Mouse (Mus musculus): ENCODE data around the gene Ccdc12. TPM values are rescaled to one million over a fixed set of nuclear protein-coding genes. Genes with fewer than 3 reads are reported as not detected.

The Ccdc12 gene
- polyA plus RNA-seq, 1 experiment from 2014 or later = 113 TPM

- H3K4me1 ChIP-seq (replicated peaks; ENCODE audit: control insufficient read depth, insufficient read depth, low read length) = no peaks in the 10 kb centered on the region
- no peaks in the 10 kb centered on the region for H3K36me3 ChIP-seq (ENCODE audit: control insufficient read depth, insufficient read depth)
- H3K9ac ChIP-seq (replicated peaks; ENCODE audit: low read depth, low read length) = no peak overlapping the region
- H3K9me3 ChIP-seq (ENCODE audit: control insufficient read depth, low read length) = no peaks in the 10 kb centered on the region
- no peak for ATAC-seq
- H3K27me3 ChIP-seq (replicated peaks; ENCODE audit: control insufficient read depth, insufficient read depth, low read length) = no peaks in the 10 kb centered on the region
- 66% methylated on average over 5 of the region's 5 CpGs for WGBS
- no peak overlapping the region for H3K4me2 ChIP-seq (ENCODE audit: low read length)
- H3K27ac ChIP-seq (ENCODE audit: low read length) = no peak overlapping the region
- H3K4me3 ChIP-seq (replicated peaks; ENCODE audit: low read length) = no peak overlapping the region
These were observed 13.3 kb upstream of the Ccdc12 start for GRCm38 (mm10) chr9:110642812-110643524.

DNA sequence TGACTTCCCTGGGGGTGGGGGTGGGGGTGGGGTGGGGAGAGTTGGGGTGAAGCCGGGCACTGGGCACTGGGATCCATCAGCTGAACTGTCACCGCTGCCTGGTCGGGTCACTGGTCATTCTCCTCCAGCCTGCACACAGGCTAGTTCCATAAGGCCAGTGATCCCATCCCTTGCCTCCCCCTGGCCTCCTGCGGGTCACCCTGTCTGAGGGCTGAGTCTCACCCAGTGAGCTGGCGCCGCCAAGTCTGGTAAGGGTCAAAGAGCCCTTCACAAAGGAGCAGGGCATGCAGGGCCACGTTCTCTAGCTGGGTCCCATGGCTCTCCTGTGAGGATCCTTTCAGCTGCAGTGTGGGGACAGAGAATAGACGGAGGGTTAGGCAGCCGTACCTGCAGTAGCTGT is 12.5 kb upstream of the Ccdc12 start:
- WGBS = 72% methylated on average over 9 of the region's 9 CpGs
- H3K9ac ChIP-seq (replicated peaks; ENCODE audit: low read depth, low read length) = no peak overlapping the region
- no peaks in the 10 kb centered on the region for H3K9me3 ChIP-seq (ENCODE audit: control insufficient read depth, low read length)
- no peaks in the 10 kb centered on the region for H3K36me3 ChIP-seq (ENCODE audit: control insufficient read depth, insufficient read depth)
- no peak overlapping the region for H3K4me3 ChIP-seq (replicated peaks; ENCODE audit: low read length)
- no peaks in the 10 kb centered on the region for H3K27me3 ChIP-seq (replicated peaks; ENCODE audit: control insufficient read depth, insufficient read depth, low read length)
- no peak overlapping the region for H3K4me2 ChIP-seq (ENCODE audit: low read length)
- H3K27ac ChIP-seq (ENCODE audit: low read length) = no peak overlapping the region
- H3K4me1 ChIP-seq (replicated peaks; ENCODE audit: control insufficient read depth, insufficient read depth, low read length) = no peaks in the 10 kb centered on the region
- ATAC-seq = no peak

GRCm38 (mm10) chr9:110644295-110644694 is 12.0 kb upstream of the Ccdc12 start:
- 84% methylated on average over 10 of the region's 10 CpGs for WGBS
- Histone ChIP-seq H3K27me3 (replicated peaks; ENCODE audit: control insufficient read depth, insufficient read depth, low read length) (no peaks in the 10 kb centered on the region), H3K4me2 (ENCODE audit: low read length) (no peak overlapping the region), H3K9me3 (ENCODE audit: control insufficient read depth, low read length) (no peaks in the 10 kb centered on the region), H3K27ac (ENCODE audit: low read length) (no peak overlapping the region), H3K4me3 (replicated peaks; ENCODE audit: low read length) (no peak overlapping the region), H3K9ac (replicated peaks; ENCODE audit: low read depth, low read length) (no peak overlapping the region), H3K4me1 (replicated peaks; ENCODE audit: control insufficient read depth, insufficient read depth, low read length) (peaks cover 2% of the 10 kb centered on the region; the same call in 1 of the 2 replicates), H3K36me3 (ENCODE audit: control insufficient read depth, insufficient read depth) (no peaks in the 10 kb centered on the region)
- no peak for ATAC-seq

GRCm38 (mm10) chr9:110645219-110645618 is 11.1 kb upstream of the Ccdc12 start:
- Histone ChIP-seq H3K9me3 (ENCODE audit: control insufficient read depth, low read length) (no peaks in the 10 kb centered on the region), H3K9ac (replicated peaks; ENCODE audit: low read depth, low read length) (no peak overlapping the region), H3K4me2 (ENCODE audit: low read length) (no peak overlapping the region), H3K36me3 (ENCODE audit: control insufficient read depth, insufficient read depth) (no peaks in the 10 kb centered on the region), H3K4me1 (replicated peaks; ENCODE audit: control insufficient read depth, insufficient read depth, low read length) (peaks cover 11% of the 10 kb centered on the region), H3K4me3 (replicated peaks; ENCODE audit: low read length) (no peak overlapping the region), H3K27ac (ENCODE audit: low read length) (no peak overlapping the region), H3K27me3 (replicated peaks; ENCODE audit: control insufficient read depth, insufficient read depth, low read length) (no peaks in the 10 kb centered on the region)
- 80% methylated on average over 9 of the region's 9 CpGs for WGBS
- ATAC-seq = no peak

DNA sequence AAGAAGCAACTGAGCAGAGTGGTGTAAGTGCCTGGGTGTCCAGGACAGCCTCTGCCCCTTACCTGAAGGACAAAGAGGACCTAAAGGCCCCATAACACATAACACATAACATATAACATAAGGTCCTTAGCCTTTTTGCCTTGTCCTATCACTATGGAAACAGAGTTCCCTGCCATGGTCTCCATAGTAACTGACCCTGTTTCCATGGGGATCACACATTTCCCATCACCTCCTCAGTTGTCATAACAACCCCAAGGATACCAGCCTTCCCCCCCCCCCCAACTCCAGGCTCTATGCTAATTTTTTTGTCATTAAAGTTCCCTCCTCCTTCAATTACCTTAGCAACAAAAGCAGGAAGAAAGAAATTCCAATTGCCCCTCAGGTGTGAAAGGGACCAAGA is 6.5 kb upstream of the Ccdc12 start:
- Histone ChIP-seq H3K9ac (replicated peaks; ENCODE audit: low read depth, low read length) (no peak overlapping the region), H3K27ac (ENCODE audit: low read length) (peak overlapping the region; percentile 52), H3K27me3 (replicated peaks; ENCODE audit: control insufficient read depth, insufficient read depth, low read length) (no peaks in the 10 kb centered on the region; the same call in 1 of the 2 replicates), H3K4me2 (ENCODE audit: low read length) (no peak overlapping the region), H3K9me3 (ENCODE audit: control insufficient read depth, low read length) (no peaks in the 10 kb centered on the region), H3K4me1 (replicated peaks; ENCODE audit: control insufficient read depth, insufficient read depth, low read length) (peaks cover 44% of the 10 kb centered on the region), H3K4me3 (replicated peaks; ENCODE audit: low read length) (no peak overlapping the region), H3K36me3 (ENCODE audit: control insufficient read depth, insufficient read depth) (no peaks in the 10 kb centered on the region)
- ATAC-seq = peak; percentile 63

DNA sequence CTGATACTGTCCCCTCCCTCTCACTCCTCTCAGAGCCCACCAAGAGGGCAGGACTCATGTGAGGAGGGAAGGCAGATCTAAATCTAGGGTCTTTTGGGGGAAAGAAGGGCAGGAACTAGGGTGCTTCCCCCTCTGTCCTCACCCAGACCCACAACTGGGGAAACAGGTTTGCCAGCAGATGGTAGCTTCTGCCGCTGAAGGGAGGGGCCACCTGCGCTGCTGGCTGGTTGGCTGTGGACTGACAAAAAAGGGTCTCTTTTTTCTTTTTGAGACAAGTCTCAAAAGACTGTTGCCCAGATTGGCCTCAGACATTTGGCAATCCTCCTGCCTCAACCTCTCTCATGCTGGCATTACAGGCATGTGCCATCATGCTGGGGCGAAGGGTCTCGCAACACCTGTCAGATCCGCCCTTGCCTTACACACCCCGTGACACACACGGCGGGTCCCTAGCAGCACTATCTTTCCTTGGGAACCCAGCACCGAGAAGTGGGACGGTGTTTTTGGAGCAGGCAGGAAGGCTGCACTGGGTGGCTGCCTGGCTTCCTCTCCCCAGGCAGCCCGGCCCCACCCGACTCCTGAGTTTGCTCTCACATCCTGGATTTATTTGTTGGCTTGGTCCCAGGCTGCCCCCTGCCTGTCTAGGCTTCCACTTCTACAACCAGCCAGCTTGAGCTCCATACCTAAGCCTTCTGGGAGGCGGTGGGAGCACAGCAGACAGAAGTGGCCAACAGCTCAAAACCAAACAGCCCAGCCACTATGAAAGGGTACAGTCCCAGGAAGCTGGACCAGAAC is 4.2 kb upstream of the Ccdc12 start:
- Histone ChIP-seq H3K4me2 (ENCODE audit: low read length) (0 out of 2 replicates have a peak overlapping the region, but pooled peaks have one; percentile 7), H3K9me3 (ENCODE audit: control insufficient read depth, low read length) (no peaks in the 10 kb centered on the region), H3K27me3 (replicated peaks; ENCODE audit: control insufficient read depth, insufficient read depth, low read length) (no peaks in the 10 kb centered on the region; the same call in 1 of the 2 replicates), H3K36me3 (ENCODE audit: control insufficient read depth, insufficient read depth) (no peaks in the 10 kb centered on the region), H3K27ac (ENCODE audit: low read length) (no peak overlapping the region), H3K9ac (replicated peaks; ENCODE audit: low read depth, low read length) (no peak overlapping the region), H3K4me3 (replicated peaks; ENCODE audit: low read length) (no peak overlapping the region), H3K4me1 (replicated peaks; ENCODE audit: control insufficient read depth, insufficient read depth, low read length) (peaks cover 51% of the 10 kb centered on the region)
- ATAC-seq = no peak
- 34% methylated on average over 13 of the region's 13 CpGs for WGBS

DNA sequence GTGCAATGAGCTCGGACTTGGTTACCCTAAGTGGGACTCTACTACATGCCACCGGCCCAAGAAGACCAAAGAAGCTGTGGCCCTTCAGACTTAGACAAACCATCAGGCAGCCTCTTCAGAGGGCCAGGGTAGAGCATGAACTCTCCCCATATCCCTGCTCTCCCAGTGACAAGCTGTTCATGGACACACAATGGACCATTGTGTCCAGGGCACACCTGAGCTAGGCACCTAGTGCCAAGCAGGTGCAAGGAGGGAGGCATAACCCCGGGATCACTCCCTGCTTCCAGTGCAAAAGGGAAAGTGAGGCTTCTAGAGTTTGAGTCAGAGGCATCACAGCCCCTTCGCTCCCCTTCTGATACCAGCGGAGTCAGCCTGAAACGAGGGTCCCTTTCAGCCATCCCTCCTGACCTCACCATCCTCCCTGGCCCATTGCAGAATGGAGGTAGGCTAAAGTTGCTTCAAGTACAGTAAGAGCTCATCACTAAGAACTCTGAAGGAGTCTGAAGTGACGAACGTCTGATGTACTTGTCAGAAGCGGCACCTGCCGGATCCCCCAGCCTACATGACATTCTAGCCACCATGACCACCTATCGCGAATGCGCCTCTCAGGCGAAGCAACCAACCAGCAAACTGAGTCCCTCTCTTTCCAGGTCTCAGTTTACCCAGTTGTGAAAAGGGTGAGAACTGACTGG is 3.2 kb upstream of the Ccdc12 start:
- 19% methylated on average over 14 of the region's 14 CpGs for WGBS
- Histone ChIP-seq H3K27me3 (replicated peaks; ENCODE audit: control insufficient read depth, insufficient read depth, low read length) (no peaks in the 10 kb centered on the region; the same call in 1 of the 2 replicates), H3K4me1 (replicated peaks; ENCODE audit: control insufficient read depth, insufficient read depth, low read length) (peaks cover 61% of the 10 kb centered on the region), H3K9me3 (ENCODE audit: control insufficient read depth, low read length) (no peaks in the 10 kb centered on the region), H3K4me3 (replicated peaks; ENCODE audit: low read length) (peak overlapping the region; percentile 68), H3K4me2 (ENCODE audit: low read length) (peak overlapping the region; percentile 99), H3K27ac (ENCODE audit: low read length) (no peak overlapping the region), H3K36me3 (ENCODE audit: control insufficient read depth, insufficient read depth) (no peaks in the 10 kb centered on the region), H3K9ac (replicated peaks; ENCODE audit: low read depth, low read length) (peak overlapping the region; percentile 67)
- no peak for ATAC-seq

DNA sequence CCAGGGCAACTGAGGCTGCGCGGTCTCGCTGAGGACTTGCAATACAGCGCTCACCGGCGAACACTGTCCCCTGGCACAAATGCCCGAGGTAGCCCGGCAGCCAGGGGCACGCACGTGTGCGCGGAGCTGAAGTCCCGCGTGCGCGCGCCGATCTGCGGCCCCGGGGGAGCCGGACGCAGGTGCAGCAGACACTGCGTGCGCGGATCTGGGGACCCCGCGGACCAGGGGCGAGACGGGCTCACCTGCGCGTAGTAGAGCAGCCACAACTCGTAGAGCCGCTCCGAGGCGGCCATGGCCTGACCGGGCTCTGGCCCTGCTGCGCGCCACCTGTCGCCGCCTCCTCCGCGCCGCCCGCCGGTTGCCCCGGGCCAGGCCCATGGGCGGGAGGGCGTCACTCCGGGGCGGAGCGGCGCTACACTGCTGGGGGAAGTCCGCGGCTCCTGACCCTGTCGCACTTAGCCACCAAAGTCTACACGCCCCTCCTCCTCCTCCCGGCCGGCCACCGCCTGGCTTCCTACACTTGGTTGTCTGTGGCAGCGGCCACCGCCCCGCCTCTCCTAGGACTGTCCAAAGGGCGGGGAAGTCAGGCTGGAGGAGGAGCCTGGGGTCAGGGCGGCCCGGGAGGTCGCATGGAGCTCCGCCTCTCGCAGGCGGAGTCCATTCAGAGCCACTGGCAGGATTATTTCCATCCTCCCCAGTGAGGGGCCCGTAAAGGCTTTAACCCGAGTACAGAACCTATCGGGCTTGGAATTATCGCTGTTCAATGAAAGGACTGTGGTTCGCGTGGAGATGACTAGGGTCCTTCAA is 2.4 kb upstream of the Ccdc12 start, which contains the start of gene Nbeal2:
Gene Nbeal2 (minus strand): TSS at position 507 of the 807 bp plus-strand sequence.
- Histone ChIP-seq H3K27ac (ENCODE audit: low read length) (no peak within 1 kb of the TSS), H3K9ac (replicated peaks; ENCODE audit: low read depth, low read length) (peak within 1 kb of the TSS; percentile 67), H3K4me3 (replicated peaks; ENCODE audit: low read length) (peak within 1 kb of the TSS; percentile 68), H3K36me3 (ENCODE audit: control insufficient read depth, insufficient read depth) (no peaks in the 10 kb centered on the region), H3K4me2 (ENCODE audit: low read length) (peak within 1 kb of the TSS; percentile 99), H3K27me3 (replicated peaks; ENCODE audit: control insufficient read depth, insufficient read depth, low read length) (no peaks in the 10 kb centered on the region; the same call in 1 of the 2 replicates), H3K4me1 (replicated peaks; ENCODE audit: control insufficient read depth, insufficient read depth, low read length) (peaks cover 61% of the 10 kb centered on the region), H3K9me3 (ENCODE audit: control insufficient read depth, low read length) (no peaks in the 10 kb centered on the region)
- 0% methylated on average over 66 of the region's 75 CpGs for WGBS
- ATAC-seq = peak; percentile 32
